Mouse (Mus musculus): ENCODE data around the gene Phtf1. TPM values are rescaled to one million over a fixed set of nuclear protein-coding genes. Genes with fewer than 3 reads are reported as not detected.
A peak's percentile ranks its signal among the peaks of the same experiment; 100 is the strongest.

Gene Phtf1
- polyA plus RNA-seq, 1 experiment from 2014 or later = 33.8 TPM

DNA sequence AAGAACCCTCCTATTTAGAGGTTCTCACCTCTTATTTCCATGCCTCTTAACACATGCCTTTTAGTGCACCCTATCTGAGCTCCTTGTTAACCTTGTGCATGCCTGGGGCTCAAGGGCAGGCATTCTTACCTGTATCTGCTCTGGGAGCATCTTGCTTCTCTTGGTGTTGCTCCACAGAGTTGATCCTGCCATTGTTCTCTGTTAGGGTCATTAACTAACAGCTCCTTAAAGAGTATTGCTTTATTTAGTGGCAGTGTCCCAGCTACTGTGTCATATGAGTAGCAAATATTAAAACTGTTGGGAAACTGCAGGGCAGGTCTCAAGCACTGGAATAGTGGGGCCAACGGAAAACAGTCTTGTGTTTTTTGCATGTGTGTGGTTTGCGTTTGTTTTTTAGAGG, 3.2 kb downstream of the Phtf1 start:
- Histone ChIP-seq H3K27me3 (ENCODE audit: control insufficient read depth, insufficient read depth, low read length) (no peaks in the 10 kb centered on the region), H3K36me3 (replicated peaks; ENCODE audit: control insufficient read depth, insufficient read depth) (peaks cover 25% of the 10 kb centered on the region), H3K27ac (no peak overlapping the region), H3K4me2 (replicated peaks) (no peak overlapping the region), H3K4me1 (replicated peaks; ENCODE audit: control insufficient read depth, insufficient read depth, low read length) (peaks cover 17% of the 10 kb centered on the region), H3K9ac (no peak overlapping the region), H3K4me3 (replicated peaks; ENCODE audit: low read length) (no peak overlapping the region), H3K9me3 (ENCODE audit: control insufficient read depth, low read length) (no peaks in the 10 kb centered on the region)
- ATAC-seq (ENCODE audit: low FRiP score) (no peak), DNase-seq (ENCODE audit: low spot score) (no peak)
- WGBS = 94% methylated on average over 2 of the region's 2 CpGs

DNA sequence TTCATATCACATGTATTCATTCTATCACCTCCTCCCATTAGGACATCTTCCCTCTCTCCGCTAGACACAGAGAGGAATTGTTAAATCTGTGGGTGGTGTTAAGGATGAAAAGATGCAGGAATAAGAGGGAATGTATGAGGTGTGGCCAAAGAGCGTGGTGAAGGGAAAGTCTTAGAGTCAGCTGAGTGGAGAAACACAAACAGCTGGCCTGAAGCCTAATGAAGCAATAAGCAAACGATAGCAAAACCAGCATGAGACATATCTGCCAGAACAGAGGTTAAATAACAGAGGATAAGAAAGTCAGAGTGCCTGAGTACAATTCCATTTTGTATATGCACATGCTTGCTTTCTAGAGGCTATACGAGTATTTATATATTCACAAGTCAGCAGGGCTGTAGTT, 16.6 kb downstream of the Phtf1 start:
- no peaks in the 10 kb centered on the region for H3K4me1 ChIP-seq (replicated peaks; ENCODE audit: control insufficient read depth, insufficient read depth, low read length)
- no peak overlapping the region for H3K4me3 ChIP-seq (replicated peaks; ENCODE audit: low read length)
- ATAC-seq (ENCODE audit: low FRiP score) = no peak
- no peak overlapping the region for H3K27ac ChIP-seq
- no peak for DNase-seq (ENCODE audit: low spot score)
- H3K4me2 ChIP-seq (replicated peaks) = no peak overlapping the region
- H3K27me3 ChIP-seq (ENCODE audit: control insufficient read depth, insufficient read depth, low read length) = no peaks in the 10 kb centered on the region
- H3K9me3 ChIP-seq (ENCODE audit: control insufficient read depth, low read length) = no peaks in the 10 kb centered on the region
- WGBS = 79% methylated on average over 4 of the region's 4 CpGs
- H3K9ac ChIP-seq = no peak overlapping the region
- peaks cover 81% of the 10 kb centered on the region for H3K36me3 ChIP-seq (replicated peaks; ENCODE audit: control insufficient read depth, insufficient read depth)

DNA sequence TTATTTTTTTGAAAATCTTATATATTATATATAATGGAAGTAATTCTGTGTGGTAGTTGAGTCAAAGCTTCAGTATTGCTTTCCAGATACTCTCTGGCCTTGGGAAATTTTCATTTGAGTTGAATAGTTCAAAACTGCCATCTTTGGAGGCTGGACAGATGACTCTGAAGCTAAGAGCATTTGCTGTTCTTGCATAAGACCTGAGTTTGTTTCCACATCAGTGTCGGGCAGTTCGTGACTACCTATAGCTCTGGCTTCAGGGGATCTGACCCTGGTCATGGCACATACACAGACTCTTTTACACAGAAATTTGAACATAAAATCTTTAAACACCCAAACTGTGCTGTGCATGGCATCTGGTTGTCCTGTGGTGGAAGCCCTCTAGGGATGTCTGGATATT, 17.3 kb downstream of the Phtf1 start:
- H3K9me3 ChIP-seq (ENCODE audit: control insufficient read depth, low read length) = no peaks in the 10 kb centered on the region
- peaks cover 83% of the 10 kb centered on the region for H3K36me3 ChIP-seq (replicated peaks; ENCODE audit: control insufficient read depth, insufficient read depth)
- ATAC-seq (ENCODE audit: low FRiP score) (no peak), DNase-seq (ENCODE audit: low spot score) (no peak)
- H3K4me1 ChIP-seq (replicated peaks; ENCODE audit: control insufficient read depth, insufficient read depth, low read length) = no peaks in the 10 kb centered on the region
- WGBS = 97% methylated on average over 2 of the region's 2 CpGs
- H3K27me3 ChIP-seq (ENCODE audit: control insufficient read depth, insufficient read depth, low read length) = no peaks in the 10 kb centered on the region
- no peak overlapping the region for H3K4me3 ChIP-seq (replicated peaks; ENCODE audit: low read length)
- no peak overlapping the region for H3K4me2 ChIP-seq (replicated peaks)
- no peak overlapping the region for H3K9ac ChIP-seq
- no peak overlapping the region for H3K27ac ChIP-seq

GRCm38 (mm10) chr3:103987831-103988432, 20.0 kb downstream of the Phtf1 start:
- peaks cover 89% of the 10 kb centered on the region for H3K36me3 ChIP-seq (replicated peaks; ENCODE audit: control insufficient read depth, insufficient read depth)
- DNase-seq (ENCODE audit: low spot score) (no peak), ATAC-seq (ENCODE audit: low FRiP score) (no peak)
- no peak overlapping the region for H3K4me2 ChIP-seq (replicated peaks)
- WGBS = 78% methylated on average over 5 of the region's 5 CpGs
- H3K9ac ChIP-seq = no peak overlapping the region
- H3K4me3 ChIP-seq (replicated peaks; ENCODE audit: low read length) = no peak overlapping the region
- no peaks in the 10 kb centered on the region for H3K4me1 ChIP-seq (replicated peaks; ENCODE audit: control insufficient read depth, insufficient read depth, low read length)
- H3K27ac ChIP-seq = no peak overlapping the region
- H3K27me3 ChIP-seq (ENCODE audit: control insufficient read depth, insufficient read depth, low read length) = no peaks in the 10 kb centered on the region
- H3K9me3 ChIP-seq (ENCODE audit: control insufficient read depth, low read length) = no peaks in the 10 kb centered on the region

DNA sequence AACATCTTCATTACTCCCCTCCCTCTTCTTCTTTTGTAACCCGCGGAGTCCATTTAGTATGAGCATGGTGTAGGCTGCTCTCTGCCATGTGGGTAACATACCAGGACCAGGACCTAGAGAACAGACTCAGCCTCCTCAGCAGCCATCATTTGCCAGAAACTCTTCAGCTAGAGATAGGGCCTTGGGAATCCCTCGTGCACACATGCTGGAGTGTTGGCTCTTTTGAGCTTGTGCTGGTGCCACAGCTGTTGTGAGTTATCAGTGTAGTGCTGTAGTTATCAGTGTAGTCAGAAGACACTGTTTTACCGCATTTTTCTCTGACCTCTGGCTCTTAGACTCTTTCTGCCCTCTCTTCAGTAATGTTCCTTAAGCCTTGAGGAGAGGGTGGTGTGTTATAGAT, 21.4 kb downstream of the Phtf1 start:
- Histone ChIP-seq H3K27ac (no peak overlapping the region), H3K9me3 (ENCODE audit: control insufficient read depth, low read length) (no peaks in the 10 kb centered on the region), H3K4me2 (replicated peaks) (no peak overlapping the region), H3K4me1 (replicated peaks; ENCODE audit: control insufficient read depth, insufficient read depth, low read length) (no peaks in the 10 kb centered on the region), H3K9ac (no peak overlapping the region), H3K27me3 (ENCODE audit: control insufficient read depth, insufficient read depth, low read length) (no peaks in the 10 kb centered on the region), H3K4me3 (replicated peaks; ENCODE audit: low read length) (no peak overlapping the region), H3K36me3 (replicated peaks; ENCODE audit: control insufficient read depth, insufficient read depth) (peaks cover 88% of the 10 kb centered on the region)
- DNase-seq (ENCODE audit: low spot score) (no peak), ATAC-seq (ENCODE audit: low FRiP score) (no peak)
- WGBS = 92% methylated on average over 4 of the region's 4 CpGs

- Histone ChIP-seq H3K9me3 (ENCODE audit: control insufficient read depth, low read length) (no peaks in the 10 kb centered on the region), H3K36me3 (replicated peaks; ENCODE audit: control insufficient read depth, insufficient read depth) (peaks cover 83% of the 10 kb centered on the region), H3K4me2 (replicated peaks) (no peak overlapping the region), H3K27ac (no peak overlapping the region), H3K9ac (no peak overlapping the region), H3K4me3 (replicated peaks; ENCODE audit: low read length) (no peak overlapping the region), H3K4me1 (replicated peaks; ENCODE audit: control insufficient read depth, insufficient read depth, low read length) (no peaks in the 10 kb centered on the region), H3K27me3 (ENCODE audit: control insufficient read depth, insufficient read depth, low read length) (no peaks in the 10 kb centered on the region)
- no peak for ATAC-seq (ENCODE audit: low FRiP score)
- DNase-seq (ENCODE audit: low spot score) = no peak
- 96% methylated on average over 3 of the region's 3 CpGs for WGBS
These were observed 23.4 kb downstream of the Phtf1 start for GRCm38 (mm10) chr3:103991271-103991670.

- H3K36me3 ChIP-seq (replicated peaks; ENCODE audit: control insufficient read depth, insufficient read depth) = peaks cover 75% of the 10 kb centered on the region
- WGBS = 93% methylated on average over 4 of the region's 4 CpGs
- ATAC-seq (ENCODE audit: low FRiP score) (no peak), DNase-seq (ENCODE audit: low spot score) (no peak)
- no peak overlapping the region for H3K4me2 ChIP-seq (replicated peaks)
- no peaks in the 10 kb centered on the region for H3K9me3 ChIP-seq (ENCODE audit: control insufficient read depth, low read length)
- H3K4me1 ChIP-seq (replicated peaks; ENCODE audit: control insufficient read depth, insufficient read depth, low read length) = no peaks in the 10 kb centered on the region
- no peak overlapping the region for H3K27ac ChIP-seq
- no peaks in the 10 kb centered on the region for H3K27me3 ChIP-seq (ENCODE audit: control insufficient read depth, insufficient read depth, low read length)
- H3K9ac ChIP-seq = no peak overlapping the region
- H3K4me3 ChIP-seq (replicated peaks; ENCODE audit: low read length) = no peak overlapping the region
These were observed 30.8 kb downstream of the Phtf1 start for GRCm38 (mm10) chr3:103998724-103999123.

- H3K4me1 ChIP-seq (replicated peaks; ENCODE audit: control insufficient read depth, insufficient read depth, low read length) = no peaks in the 10 kb centered on the region
- H3K4me2 ChIP-seq (replicated peaks) = no peak overlapping the region
- H3K4me3 ChIP-seq (replicated peaks; ENCODE audit: low read length) = no peak overlapping the region
- peak; percentile 31; the same call in 1 of the 2 replicates for ATAC-seq (ENCODE audit: low FRiP score)
- no peak for DNase-seq (ENCODE audit: low spot score)
- H3K9me3 ChIP-seq (ENCODE audit: control insufficient read depth, low read length) = no peaks in the 10 kb centered on the region
- peaks cover 57% of the 10 kb centered on the region for H3K36me3 ChIP-seq (replicated peaks; ENCODE audit: control insufficient read depth, insufficient read depth)
- H3K27ac ChIP-seq = no peak overlapping the region
- 69% methylated on average over 8 of the region's 8 CpGs for WGBS
- H3K27me3 ChIP-seq (ENCODE audit: control insufficient read depth, insufficient read depth, low read length) = no peaks in the 10 kb centered on the region
- no peak overlapping the region for H3K9ac ChIP-seq
These were observed 39.1 kb downstream of the Phtf1 start for GRCm38 (mm10) chr3:104006896-104007466.

DNA sequence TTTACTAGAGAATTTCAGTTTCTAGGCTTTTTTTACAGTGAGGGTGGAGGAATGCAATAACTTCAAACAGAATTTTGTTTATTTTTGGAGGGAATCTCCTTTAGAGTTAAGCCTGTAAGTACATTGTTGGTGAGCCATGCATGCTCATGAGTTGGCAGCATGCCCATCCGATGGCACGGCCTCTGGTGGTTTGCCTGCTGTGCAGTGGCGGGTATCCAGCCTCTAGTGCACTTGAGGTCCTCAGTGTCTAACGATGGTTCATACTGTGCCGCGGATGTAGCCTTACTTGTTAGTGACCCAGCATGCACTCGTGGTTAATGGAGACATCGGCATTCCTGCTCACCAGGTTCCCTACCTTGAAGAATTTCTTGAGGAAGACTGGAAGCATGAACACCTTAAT, 39.6 kb downstream of the Phtf1 start:
- peak; percentile 40; the same call in 1 of the 2 replicates for ATAC-seq (ENCODE audit: low FRiP score)
- WGBS = 52% methylated on average over 8 of the region's 8 CpGs
- H3K36me3 ChIP-seq (replicated peaks; ENCODE audit: control insufficient read depth, insufficient read depth) = peaks cover 53% of the 10 kb centered on the region
- H3K4me1 ChIP-seq (replicated peaks; ENCODE audit: control insufficient read depth, insufficient read depth, low read length) = no peaks in the 10 kb centered on the region
- no peak overlapping the region for H3K4me2 ChIP-seq (replicated peaks)
- peak; percentile 43 for DNase-seq (ENCODE audit: low spot score)
- no peaks in the 10 kb centered on the region for H3K9me3 ChIP-seq (ENCODE audit: control insufficient read depth, low read length)
- no peak overlapping the region for H3K4me3 ChIP-seq (replicated peaks; ENCODE audit: low read length)
- no peak overlapping the region for H3K27ac ChIP-seq
- no peaks in the 10 kb centered on the region for H3K27me3 ChIP-seq (ENCODE audit: control insufficient read depth, insufficient read depth, low read length)
- H3K9ac ChIP-seq = no peak overlapping the region
